Mouse (Mus musculus): ENCODE data around the gene D5Ertd579e. TPM values are rescaled to one million over a fixed set of nuclear protein-coding genes. Genes with fewer than 3 reads are reported as not detected.

D5Ertd579e gene
- total RNA-seq, 2 experiments from 2014 or later, result 99.8 to 117 TPM

DNA sequence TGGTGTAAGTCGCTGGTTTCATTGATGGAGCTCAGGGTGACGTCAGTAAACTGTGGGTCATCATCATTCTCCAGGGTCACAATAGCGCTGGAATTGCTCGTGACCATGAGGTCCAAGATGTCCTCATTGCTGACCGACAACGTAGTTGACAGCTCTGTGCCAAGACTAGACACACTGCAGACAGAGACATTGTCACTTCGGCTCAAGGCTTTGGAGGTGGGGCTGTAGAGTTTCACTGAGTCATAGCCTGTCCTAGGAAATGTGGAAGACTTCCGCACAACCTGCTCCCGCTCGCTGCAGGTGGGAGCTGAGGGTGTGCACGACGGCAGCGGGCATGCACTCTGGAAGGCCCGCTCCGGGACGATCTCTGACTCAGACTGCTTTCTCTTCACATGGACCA is 124.5 kb downstream of the D5Ertd579e start:
- DNase-seq (ENCODE audit: low spot score in 2 of 2), result no peak

DNA sequence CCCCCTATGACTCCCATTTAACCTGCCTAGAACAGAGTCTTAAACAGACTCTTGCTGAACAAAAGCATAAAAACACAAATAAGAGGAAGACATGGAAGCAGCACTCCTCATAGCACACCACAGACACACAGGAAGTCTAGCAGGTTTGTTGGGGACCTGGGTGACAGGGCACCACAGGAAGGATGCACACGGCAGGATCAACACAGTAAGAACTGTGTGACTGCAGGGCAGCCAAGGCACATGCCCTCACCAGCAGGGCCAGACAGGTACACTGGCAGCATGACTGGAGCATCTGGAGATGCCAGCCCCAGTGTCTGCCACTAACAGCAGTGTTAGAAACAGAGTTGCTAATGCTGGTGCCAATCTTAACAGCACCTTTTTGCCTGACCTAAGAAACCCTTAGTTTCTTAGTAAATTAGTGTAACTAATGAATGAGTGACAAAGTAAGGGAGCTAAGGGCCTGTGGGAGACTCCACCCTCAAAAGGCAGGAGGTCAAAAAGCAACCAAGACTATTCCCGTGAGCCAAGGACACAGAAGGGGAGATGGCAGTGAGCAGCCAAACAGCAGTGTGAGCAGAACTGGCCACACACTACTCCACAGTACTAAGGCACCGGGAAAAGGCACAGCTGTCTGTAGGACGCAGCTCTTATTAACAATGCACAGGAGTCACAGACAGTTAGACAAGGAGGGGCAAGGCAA is 125.1 kb downstream of the D5Ertd579e start:
- DNase-seq (ENCODE audit: low spot score in 2 of 2), result no peak

DNA sequence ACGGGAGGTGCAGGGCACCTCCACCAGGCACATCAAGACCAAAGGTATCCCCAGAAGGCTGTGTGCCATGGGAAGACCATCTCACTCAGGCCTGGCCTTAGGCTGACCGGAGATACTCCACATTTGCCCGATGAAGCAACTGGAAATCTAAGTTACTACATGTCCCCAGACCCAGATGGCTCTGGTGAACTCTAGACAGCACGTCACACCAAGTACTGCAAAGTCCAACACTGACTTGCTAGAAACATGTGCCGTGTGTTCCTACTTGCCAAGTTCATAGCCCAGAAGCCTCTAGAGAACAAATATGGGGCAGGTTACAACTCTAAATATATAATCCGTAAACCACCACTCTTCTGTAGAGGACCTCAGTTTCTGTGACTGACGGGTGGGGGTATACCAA is 125.7 kb downstream of the D5Ertd579e start:
- no peak for DNase-seq (ENCODE audit: low spot score in 2 of 2)

GRCm38 (mm10) chr5:36568118-36568517 is 127.7 kb downstream of the D5Ertd579e start:
- DNase-seq (ENCODE audit: low spot score in 2 of 2), result no peak

GRCm38 (mm10) chr5:36567627-36568026 is 128.2 kb downstream of the D5Ertd579e start:
- DNase-seq (ENCODE audit: low spot score in 2 of 2), result no peak

GRCm38 (mm10) chr5:36564530-36564929 is 131.3 kb downstream of the D5Ertd579e start:
- DNase-seq (ENCODE audit: low spot score in 2 of 2), result no peak

DNA sequence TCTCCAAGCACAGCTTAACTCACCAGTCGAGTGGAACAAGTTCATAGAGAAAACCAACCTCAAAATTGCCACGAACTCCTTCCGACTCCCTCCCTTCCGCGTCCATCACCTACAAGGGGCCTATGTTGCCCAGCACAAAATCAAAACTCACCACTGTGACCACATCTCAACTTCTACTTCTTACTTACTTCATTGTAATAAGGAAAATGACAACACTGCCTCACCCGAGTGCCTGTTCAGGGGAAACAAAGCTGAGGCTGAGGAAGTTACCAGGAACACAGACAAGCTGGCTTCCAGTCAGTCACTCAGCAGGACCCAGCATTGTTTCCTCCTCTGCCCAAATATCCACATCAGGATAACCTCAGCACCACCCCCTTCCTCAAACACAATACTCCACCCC is 132.1 kb downstream of the D5Ertd579e start:
- no peak for DNase-seq (ENCODE audit: low spot score in 2 of 2)

- no peak for DNase-seq (ENCODE audit: low spot score in 2 of 2)
Observed at GRCm38 (mm10) chr5:36562791-36563445, 132.9 kb downstream of the D5Ertd579e start.

- DNase-seq (ENCODE audit: low spot score in 2 of 2), result no peak
Observed at GRCm38 (mm10) chr5:36561509-36561908, 134.3 kb downstream of the D5Ertd579e start.

DNA sequence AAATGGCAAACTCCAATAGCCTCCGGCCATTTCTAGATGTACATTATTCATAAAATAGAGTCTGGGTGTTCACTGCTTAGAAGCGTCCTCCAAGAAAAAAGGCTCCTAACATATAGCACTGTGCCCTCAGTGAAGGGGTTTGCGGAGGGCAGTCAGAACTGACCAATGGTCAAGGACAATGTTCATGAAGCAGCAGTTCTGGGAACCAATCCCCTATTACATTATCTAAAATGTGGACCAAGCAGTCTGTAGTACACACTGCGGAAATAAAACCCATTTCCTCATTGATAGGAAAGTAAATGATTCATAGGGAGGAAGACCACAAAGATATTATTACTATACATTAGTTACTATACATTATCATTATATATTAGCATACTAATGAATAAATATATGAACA is 135.3 kb downstream of the D5Ertd579e start:
- DNase-seq (ENCODE audit: low spot score in 2 of 2), result no peak

GRCm38 (mm10) chr5:36559510-36560235 is 136.2 kb downstream of the D5Ertd579e start:
- DNase-seq (ENCODE audit: low spot score in 2 of 2), result no peak

DNA sequence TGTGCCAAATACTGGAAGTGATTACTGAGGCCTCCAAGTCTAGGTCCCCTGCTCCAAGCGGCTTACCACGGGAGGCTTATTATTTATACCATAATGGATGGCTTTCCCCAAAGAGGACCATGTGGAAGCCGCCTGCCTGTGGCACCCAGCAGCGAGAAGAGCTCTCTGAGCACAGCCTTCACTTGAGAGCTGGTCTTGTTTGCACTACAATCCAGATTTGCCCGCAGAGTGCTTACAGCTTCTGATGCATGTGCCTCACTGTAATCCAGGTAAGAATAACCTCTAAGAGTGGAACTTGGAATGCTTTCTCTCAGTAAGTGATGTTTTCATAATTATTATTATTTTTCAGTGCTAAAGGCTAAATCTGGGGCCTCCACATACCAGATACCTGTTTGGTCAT is 136.7 kb downstream of the D5Ertd579e start:
- no peak for DNase-seq (ENCODE audit: low spot score in 2 of 2)

DNA sequence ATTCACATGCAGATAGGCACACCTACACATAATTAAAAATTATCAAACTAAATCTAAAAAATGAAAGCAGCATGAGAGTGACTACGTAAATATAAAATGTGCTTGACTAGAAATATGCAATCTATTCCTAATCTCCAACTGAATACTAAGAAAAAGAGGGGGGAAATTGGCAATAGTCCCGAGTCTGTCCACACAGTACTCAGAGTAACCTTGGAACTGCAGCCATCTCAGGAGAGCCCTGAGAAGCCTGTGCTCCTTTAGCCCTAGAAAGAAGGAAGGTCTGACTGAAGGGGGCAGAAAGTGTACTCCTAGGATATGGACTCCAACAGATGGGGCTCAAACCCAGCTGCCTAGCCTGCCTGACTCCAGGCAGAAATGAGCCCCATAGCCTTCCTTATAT is 137.3 kb downstream of the D5Ertd579e start:
- no peak for DNase-seq (ENCODE audit: low spot score in 2 of 2)

GRCm38 (mm10) chr5:36557584-36558308 is 138.1 kb downstream of the D5Ertd579e start:
- DNase-seq (ENCODE audit: low spot score in 2 of 2), result no peak

DNA sequence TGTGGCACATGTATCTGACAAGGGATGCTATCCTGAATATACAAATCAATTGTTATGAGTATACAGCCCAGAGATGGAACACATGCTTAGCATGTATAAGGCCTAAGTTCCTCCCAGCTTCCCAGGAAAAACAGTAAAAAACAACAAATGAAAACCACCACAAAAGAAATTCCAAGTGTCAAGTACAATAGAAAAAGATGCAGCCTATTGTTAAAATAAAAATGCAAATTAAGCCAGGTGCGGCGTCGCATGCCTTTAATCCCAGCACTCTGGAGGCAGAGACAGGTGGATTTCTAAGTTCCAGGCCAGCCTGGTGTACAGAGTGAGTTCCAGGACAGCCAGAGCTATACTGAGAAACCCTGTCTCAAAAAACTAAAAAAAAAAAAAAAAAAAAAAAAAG is 138.9 kb downstream of the D5Ertd579e start:
- DNase-seq (ENCODE audit: low spot score in 2 of 2), result no peak

DNA sequence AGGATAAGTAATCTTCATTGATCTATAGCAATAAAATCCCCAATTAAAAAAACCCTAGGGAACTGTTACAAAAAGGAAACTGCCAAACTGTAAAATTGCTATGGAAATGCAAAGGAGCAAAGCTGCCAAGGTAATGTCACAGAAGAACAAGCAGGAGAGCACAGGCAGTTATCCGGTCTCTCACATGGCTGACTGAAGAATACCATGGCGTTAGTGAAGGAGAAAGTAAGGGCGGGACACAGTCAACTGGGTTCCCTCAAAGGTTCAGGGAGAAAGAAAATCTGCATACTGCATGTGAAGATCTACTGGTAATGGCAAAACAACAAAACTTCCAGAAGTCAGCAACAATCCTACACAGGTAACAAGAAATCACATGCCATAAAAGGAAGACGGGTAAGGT is 139.5 kb downstream of the D5Ertd579e start:
- no peak for DNase-seq (ENCODE audit: low spot score in 2 of 2)

- DNase-seq (ENCODE audit: low spot score in 2 of 2), result no peak
Observed at GRCm38 (mm10) chr5:36554496-36554895, 141.3 kb downstream of the D5Ertd579e start.

DNA sequence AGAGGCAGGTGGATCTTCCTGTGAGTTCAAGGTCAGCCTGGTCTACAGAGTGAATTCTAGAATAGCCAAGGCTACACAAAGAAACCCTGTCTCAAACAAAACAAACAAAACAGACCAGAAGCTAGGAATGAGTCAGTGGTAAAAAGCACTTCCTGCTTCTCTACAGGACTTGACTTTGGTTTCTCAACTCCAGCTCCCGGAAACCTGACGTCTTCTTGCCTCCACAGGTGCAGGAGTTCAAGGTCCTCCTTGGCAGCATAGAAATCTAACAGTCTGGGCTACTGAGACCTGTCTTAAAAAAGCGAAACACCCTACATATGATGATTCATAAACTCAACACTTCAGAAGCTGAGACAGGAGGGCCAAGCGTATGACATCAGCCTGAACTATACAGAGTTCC is 141.9 kb downstream of the D5Ertd579e start:
- DNase-seq (ENCODE audit: low spot score in 2 of 2), result no peak

GRCm38 (mm10) chr5:36553056-36553606 is 142.7 kb downstream of the D5Ertd579e start:
- no peak for DNase-seq (ENCODE audit: low spot score in 2 of 2)

GRCm38 (mm10) chr5:36552391-36552790 is 143.4 kb downstream of the D5Ertd579e start:
- DNase-seq (ENCODE audit: low spot score in 2 of 2), result no peak
